Mouse (Mus musculus) ES-E14 (cell line): ENCODE results near the gene Pla1a.

Source experiments
- HCFC1 ChIP-seq: IDR thresholded peaks from 2 replicates; pipeline ENCODE4 v1.6.1; 2012; ENCODE audit warnings: low read length, inconsistent platforms, borderline replicate concordance; ENCODE audit not compliant: insufficient read depth
- MAFK ChIP-seq: IDR thresholded peaks from 2 replicates; pipeline ENCODE4 v1.6.1; 2014; ENCODE audit warnings: mild to moderate bottlenecking, low read depth, low read length, inconsistent platforms; ENCODE audit not compliant: insufficient read depth
- ZC3H11A ChIP-seq: IDR thresholded peaks from 2 replicates; pipeline ENCODE4 v1.6.1; 2012; ENCODE audit warnings: low read depth, mild to moderate bottlenecking, inconsistent platforms, low read length, borderline replicate concordance

- TF ChIP-seq HCFC1, result no peak
- no peak for TF ChIP-seq ZC3H11A
- TF ChIP-seq MAFK, result no peak
These were observed 40.7 kb upstream of the Pla1a start for GRCm38 (mm10) chr16:38473661-38474060.
